In genomic region chr10:58381904-58382303, GRCm38 (mm10) we compare ENCODE assay signal across 10 mouse cellular contexts. TPM values are rescaled to one million over a fixed set of nuclear protein-coding genes. Genes with fewer than 3 reads are reported as not detected.
DNase-seq lines count a peak whose midpoint lies in the region; ATAC-seq and TF ChIP-seq lines count a peak whose summit lies in the region.
"Had no signal": no experiment of that assay in that cellular context is flagged by ENCODE, and none has a peak within 500 bp of the region (broad histone marks: within the 10 kb centered on the region; RNA-seq: fewer than 3 reads in every experiment).

No protein-coding gene starts in this region.

- ATAC-seq in forebrain, embryonic 13.5 days, result no peak
- ATAC-seq in forebrain, embryonic 11.5 days (replicated peaks; ENCODE audit: low FRiP score), result no peak
- no peak for ATAC-seq in forebrain, embryonic 15.5 days (replicated peaks)
- peak; percentile 57 for ATAC-seq in megakaryocyte progenitor cell, adult 5-6 weeks (replicated peaks; ENCODE audit: poor library complexity)

- no peak overlapping the region for H3K4me2 ChIP-seq in forebrain, embryonic 13.5 days
- no peak overlapping the region for H3K4me2 ChIP-seq in forebrain, embryonic 11.5 days (ENCODE audit: low read depth, low read length, severe bottlenecking)
- H3K4me2 ChIP-seq in forebrain, embryonic 15.5 days (replicated peaks), result no peak overlapping the region

- intact Hi-C loops in left cerebral cortex, adult 2 months (cut with DNase I), result loop anchor here (5.0 kb wide), 1 partner anchor 95 kb away; no protein-coding TSS in a partner anchor
- intact Hi-C loops in left cerebral cortex, postnatal 4 days (cut with DNase I), result no loop called here

- peak overlapping the region; percentile 87; the same call in 1 of the 2 replicates for H3K27ac ChIP-seq in forebrain, embryonic 13.5 days
- H3K27ac ChIP-seq in forebrain, embryonic 11.5 days (ENCODE audit: low read depth, low read length), result no peak overlapping the region
- peak overlapping the region; percentile 90 for H3K27ac ChIP-seq in left cerebral cortex, adult 2 months
- peak overlapping the region; percentile 80; the same call in 1 of the 2 replicates for H3K27ac ChIP-seq in forebrain, embryonic 15.5 days (replicated peaks)
- H3K27ac ChIP-seq in thymus, adult 2 months (ENCODE audit: control insufficient read depth, insufficient read depth, low read length), result no peak overlapping the region

- H3K36me3 ChIP-seq in forebrain, embryonic 13.5 days (ENCODE audit: poor library complexity, severe bottlenecking), result no peaks in the 10 kb centered on the region
- no peaks in the 10 kb centered on the region for H3K36me3 ChIP-seq in forebrain, embryonic 11.5 days (ENCODE audit: control insufficient read depth, insufficient read depth, low read length)
- no peaks in the 10 kb centered on the region for H3K36me3 ChIP-seq in forebrain, embryonic 15.5 days
- H3K36me3 ChIP-seq in thymus, adult 2 months (ENCODE audit: control insufficient read depth, insufficient read depth, low read length), result no peaks in the 10 kb centered on the region

- no peak overlapping the region for H3K4me3 ChIP-seq in forebrain, embryonic 13.5 days
- no peak overlapping the region for H3K4me3 ChIP-seq in forebrain, embryonic 11.5 days (ENCODE audit: low read depth, low read length)
- no peak overlapping the region for H3K4me3 ChIP-seq in left cerebral cortex, adult 2 months
- H3K4me3 ChIP-seq in forebrain, embryonic 15.5 days, result no peak overlapping the region
- H3K4me3 ChIP-seq in thymus, adult 2 months (ENCODE audit: control insufficient read depth, insufficient read depth, low read length), result no peak overlapping the region
- H3K4me3 ChIP-seq: erythroblast, embryonic 14.5 days had no signal

- WGBS in forebrain, embryonic 13.5 days, result 92% methylated on average over 1 of the region's 1 CpGs
- 92% methylated on average over 1 of the region's 1 CpGs for WGBS in forebrain, embryonic 11.5 days
- 93% methylated on average over 1 of the region's 1 CpGs for WGBS in forebrain, embryonic 15.5 days
- WGBS in thymus, adult 2 months, result 4% methylated on average over 1 of the region's 1 CpGs

- H3K9ac ChIP-seq in forebrain, embryonic 13.5 days, result no peak overlapping the region
- no peak overlapping the region for H3K9ac ChIP-seq in forebrain, embryonic 11.5 days (ENCODE audit: low read length)
- no peak overlapping the region for H3K9ac ChIP-seq in forebrain, embryonic 15.5 days (replicated peaks)

- no peak for DNase-seq in forebrain, embryonic 11.5 days (ENCODE audit: low spot score)
- no peak for DNase-seq in left cerebral cortex, adult 2 months (ENCODE audit: extremely low spot score in 1 of 2, low spot score in 2 of 2)
- no peak for DNase-seq in left cerebral cortex, postnatal 4 days
- no peak for DNase-seq in thymus, adult 2 months
- DNase-seq in spleen, postnatal 14 days (ENCODE audit: low spot score in 2 of 2), result no peak
- DNase-seq: kidney, adult 11 months had no signal

- H3K27me3 ChIP-seq in forebrain, embryonic 13.5 days, result no peaks in the 10 kb centered on the region
- H3K27me3 ChIP-seq in forebrain, embryonic 11.5 days (ENCODE audit: control insufficient read depth, insufficient read depth, low read length), result no peaks in the 10 kb centered on the region
- no peaks in the 10 kb centered on the region for H3K27me3 ChIP-seq in forebrain, embryonic 15.5 days
- no peaks in the 10 kb centered on the region for H3K27me3 ChIP-seq in thymus, adult 2 months (ENCODE audit: control insufficient read depth, insufficient read depth, low read length)

- H3K9me3 ChIP-seq in forebrain, embryonic 13.5 days (replicated peaks), result no peaks in the 10 kb centered on the region
- no peaks in the 10 kb centered on the region for H3K9me3 ChIP-seq in forebrain, embryonic 11.5 days (ENCODE audit: control insufficient read depth, low read length)
- no peaks in the 10 kb centered on the region for H3K9me3 ChIP-seq in forebrain, embryonic 15.5 days

- no peak for TF ChIP-seq CTCF in left cerebral cortex, adult 2 months (IDR thresholded peaks at IDR 0.05)
- no peak for TF ChIP-seq CTCF in thymus, adult 2 months (IDR thresholded peaks at IDR 0.05; ENCODE audit: borderline replicate concordance, control insufficient read depth, extremely low read depth, insufficient read depth, low read length, poor library complexity)

- TF ChIP-seq POLR2A in thymus, adult 2 months (IDR thresholded peaks at IDR 0.05; ENCODE audit: control insufficient read depth, extremely low read depth, insufficient read depth, low read length, poor library complexity), result no peak

- peaks cover 25% of the 10 kb centered on the region for H3K4me1 ChIP-seq in forebrain, embryonic 13.5 days
- peaks cover 4% of the 10 kb centered on the region; the same call in 1 of the 2 replicates for H3K4me1 ChIP-seq in forebrain, embryonic 11.5 days (replicated peaks; ENCODE audit: control insufficient read depth, insufficient read depth, low read length)
- peaks cover 44% of the 10 kb centered on the region for H3K4me1 ChIP-seq in forebrain, embryonic 15.5 days
- H3K4me1 ChIP-seq in thymus, adult 2 months (replicated peaks; ENCODE audit: control insufficient read depth, insufficient read depth, low read length), result peaks cover 10% of the 10 kb centered on the region

RNA-seq across cellular contexts. Expression of gene Lims1, which starts 58.6 kb away (rescaled TPM):
- 82.4 and 83.0 TPM in 2 replicates for polyA plus RNA-seq in forebrain, embryonic 13.5 days (2015; fragmentation: Nextera tagmentation; extraction: Ambion mirVana)
- 73.4 and 89.2 TPM in 2 replicates for polyA plus RNA-seq in forebrain, embryonic 11.5 days (2014; fragmentation: Nextera tagmentation; extraction: Ambion mirVana)
- 10 to 100 TPM; 22.4 to 22.8 TPM for total RNA-seq in left cerebral cortex, adult 2 months (2021)
- 10 to 100 TPM; 34.7 to 35.9 TPM for total RNA-seq in left cerebral cortex, postnatal 4 days (2021)
- polyA plus RNA-seq in forebrain, embryonic 15.5 days (2015; fragmentation: Nextera tagmentation; extraction: Ambion mirVana), result 65.3 and 70.1 TPM in 2 replicates
- 107 and 116 TPM in 2 replicates for total RNA-seq in megakaryocyte progenitor cell, adult 5-6 weeks (2015)
- 68.9 and 71.3 TPM in 2 replicates for total RNA-seq in megakaryocyte progenitor cell, adult 5-6 weeks (2017)
- polyA plus RNA-seq in thymus, adult 2 months (2012; rRNA removed), result 30.1 and 38.8 TPM in 2 replicates

Comparison
In these comparisons a context has a peak if more than half of its experiments do, and no peak if none do; other contexts are left out.
1. H3K27ac ChIP-seq: peak in forebrain, embryonic 13.5 days (single experiment), left cerebral cortex, adult 2 months (single experiment) and forebrain, embryonic 15.5 days (single experiment); none in forebrain, embryonic 11.5 days (single experiment) and thymus, adult 2 months (single experiment).